Mouse (Mus musculus): ENCODE data around the gene Gm5152. TPM values are rescaled to one million over a fixed set of nuclear protein-coding genes. Genes with fewer than 3 reads are reported as not detected.
"Not testable (repeated sequence)": the region's sequence is repeated elsewhere in the genome, so short reads cannot be mapped to it uniquely, and the experiment has no call there.

The Gm5152 gene
- total RNA-seq (2021) = not detected
- long read RNA-seq, experiment 1 = 0 reads
- long read RNA-seq, experiment 2 = 0 reads

- not testable (repeated sequence) for DNase-seq
These were observed at the start of gene Gm5152 for GRCm38 (mm10) chr5:10246426-10246825. Gene Gm5152, minus strand, starts transcription at chr5:10246526.

GRCm38 (mm10) chr5:10254768-10255167, 8.4 kb upstream of the Gm5152 start:
- DNase-seq = not testable (repeated sequence)

GRCm38 (mm10) chr5:10245770-10246169, 556 bp downstream of the Gm5152 start:
- not testable (repeated sequence) for DNase-seq

- not testable (repeated sequence) for DNase-seq
These were observed 5.9 kb downstream of the Gm5152 start for GRCm38 (mm10) chr5:10240436-10240835.

GRCm38 (mm10) chr5:10220317-10220716, 26.0 kb downstream of the Gm5152 start:
- no peak for DNase-seq

- no peak for DNase-seq
These were observed 43.3 kb downstream of the Gm5152 start for GRCm38 (mm10) chr5:10203067-10203466.

GRCm38 (mm10) chr5:10196880-10197279, 49.4 kb downstream of the Gm5152 start:
- DNase-seq = no peak
